In genomic region chr1:151581454-151581853, GRCm38 (mm10) we compare ENCODE assay signal across 19 mouse cellular contexts. TPM values are rescaled to one million over a fixed set of nuclear protein-coding genes. Genes with fewer than 3 reads are reported as not detected.
A peak's percentile ranks its signal among the peaks of the same experiment; 100 is the strongest.
DNase-seq lines count a peak whose midpoint lies in the region; ATAC-seq and TF ChIP-seq lines count a peak whose summit lies in the region.
"Had no signal": no experiment of that assay in that cellular context is flagged by ENCODE, and none has a peak within 500 bp of the region (broad histone marks: within the 10 kb centered on the region; RNA-seq: fewer than 3 reads in every experiment).

No protein-coding gene starts in this region.

- no peaks in the 10 kb centered on the region for H3K79me2 ChIP-seq in MEL (ENCODE audit: control insufficient read depth, insufficient read depth, low read length, poor library complexity)

- no peaks in the 10 kb centered on the region for H3K4me1 ChIP-seq in forebrain, postnatal 0 days (ENCODE audit: insufficient read depth)
- no peaks in the 10 kb centered on the region for H3K4me1 ChIP-seq in forebrain, embryonic 15.5 days
- H3K4me1 ChIP-seq in MEL (ENCODE audit: control insufficient read depth in 1 of 2, insufficient read depth in 2 of 2, low read length in 2 of 2) = peaks cover 0 to 6% of the 10 kb centered on the region in 2 experiments; a peak in 1 of 4 replicates
- H3K4me1 ChIP-seq in embryonic facial prominence, embryonic 14.5 days (ENCODE audit: control insufficient read depth, insufficient read depth, low read length) = peaks cover 19% of the 10 kb centered on the region
- H3K4me1 ChIP-seq: hindbrain, embryonic 15.5 days had no signal

- DNase-seq in forebrain, postnatal 0 days = peak; percentile 4
- DNase-seq in layer of hippocampus, adult 9-11 months = peak; percentile 17
- no peak for DNase-seq in layer of hippocampus, postnatal 14 days (ENCODE audit: low spot score in 2 of 2)
- peak; percentile 19 for DNase-seq in MEL (ENCODE audit: low read depth, low spot score)
- DNase-seq in embryonic facial prominence, embryonic 14.5 days (ENCODE audit: low spot score) = no peak
- no peak for DNase-seq in lung, postnatal 36 days
- DNase-seq: adrenal gland, postnatal 10 days; cerebellum, adult 18-20 months; cerebellum, adult 9-11 months; cerebellum, postnatal 36 days; gastrocnemius, postnatal 36 days; heart, adult 11 months; heart, postnatal 36 days had no signal

- TF ChIP-seq EP300 in MEL (IDR thresholded peaks at IDR 0.05; ENCODE audit: low read depth in 1 of 2, low read length in 2 of 2) = no peak

- no peak for TF ChIP-seq POLR2A in MEL (IDR thresholded peaks at IDR 0.05; ENCODE audit: control insufficient read depth in 1 of 2, insufficient read depth in 1 of 2, low read depth in 1 of 2, low read length in 2 of 2, poor library complexity in 1 of 2)

- H3K4me3 ChIP-seq in forebrain, postnatal 0 days (ENCODE audit: low read depth, low read length) = no peak overlapping the region
- H3K4me3 ChIP-seq in forebrain, embryonic 15.5 days = no peak overlapping the region
- no peak overlapping the region for H3K4me3 ChIP-seq in MEL (ENCODE audit: control insufficient read depth in 1 of 2, insufficient read depth in 1 of 2, low read depth in 2 of 2, low read length in 2 of 2)
- no peak overlapping the region for H3K4me3 ChIP-seq in embryonic facial prominence, embryonic 14.5 days (ENCODE audit: low read depth, low read length)
- H3K4me3 ChIP-seq: forebrain, embryonic 13.5 days; heart, embryonic 13.5 days; hindbrain, embryonic 15.5 days had no signal

- H3K36me3 ChIP-seq in forebrain, postnatal 0 days (ENCODE audit: insufficient read depth) = no peaks in the 10 kb centered on the region
- H3K36me3 ChIP-seq in forebrain, embryonic 15.5 days = no peaks in the 10 kb centered on the region
- peaks cover 4 to 6% of the 10 kb centered on the region in 2 experiments; a peak in 3 of 4 replicates for H3K36me3 ChIP-seq in MEL (ENCODE audit: control insufficient read depth in 1 of 2, insufficient read depth in 2 of 2, low read length in 2 of 2)
- H3K36me3 ChIP-seq in embryonic facial prominence, embryonic 14.5 days (ENCODE audit: control insufficient read depth, insufficient read depth, low read length) = no peaks in the 10 kb centered on the region
- H3K36me3 ChIP-seq: heart, embryonic 13.5 days; hindbrain, embryonic 15.5 days had no signal

- no peaks in the 10 kb centered on the region for H3K27me3 ChIP-seq in forebrain, postnatal 0 days (ENCODE audit: insufficient read depth, low read length)
- H3K27me3 ChIP-seq in forebrain, embryonic 15.5 days = no peaks in the 10 kb centered on the region
- no peaks in the 10 kb centered on the region for H3K27me3 ChIP-seq in MEL (ENCODE audit: control insufficient read depth in 1 of 2, insufficient read depth in 2 of 2, low read length in 2 of 2)
- H3K27me3 ChIP-seq in embryonic facial prominence, embryonic 14.5 days (replicated peaks; ENCODE audit: control insufficient read depth, insufficient read depth, low read length) = no peaks in the 10 kb centered on the region
- H3K27me3 ChIP-seq: CH12.LX; heart, embryonic 13.5 days; hindbrain, embryonic 15.5 days had no signal

- no peak overlapping the region for H3K27ac ChIP-seq in forebrain, postnatal 0 days (ENCODE audit: low read depth, low read length)
- H3K27ac ChIP-seq in forebrain, embryonic 15.5 days (replicated peaks) = no peak overlapping the region
- H3K27ac ChIP-seq in MEL (ENCODE audit: control insufficient read depth, low read depth, low read length) = no peak overlapping the region
- peak overlapping the region; percentile 80; the same call in 1 of the 2 replicates for H3K27ac ChIP-seq in embryonic facial prominence, embryonic 14.5 days (replicated peaks; ENCODE audit: low read depth, low read length)
- H3K27ac ChIP-seq: forebrain, embryonic 13.5 days; heart, embryonic 13.5 days; hindbrain, embryonic 15.5 days had no signal

- no peak overlapping the region for H3K9ac ChIP-seq in forebrain, postnatal 0 days
- no peak overlapping the region for H3K9ac ChIP-seq in forebrain, embryonic 15.5 days (replicated peaks)
- H3K9ac ChIP-seq in MEL (ENCODE audit: control insufficient read depth, low read depth, low read length, poor library complexity, severe bottlenecking) = no peak overlapping the region
- H3K9ac ChIP-seq in embryonic facial prominence, embryonic 14.5 days (ENCODE audit: low read depth, low read length) = no peak overlapping the region
- H3K9ac ChIP-seq: forebrain, embryonic 13.5 days; heart, embryonic 13.5 days; hindbrain, embryonic 15.5 days had no signal

- WGBS in forebrain, postnatal 0 days = 76% methylated on average over 6 of the region's 6 CpGs
- WGBS in forebrain, embryonic 15.5 days = 86% methylated on average over 6 of the region's 6 CpGs
- 71% methylated on average over 6 of the region's 6 CpGs for WGBS in embryonic facial prominence, embryonic 14.5 days

- TF ChIP-seq RAD21 in MEL (IDR thresholded peaks at IDR 0.05; ENCODE audit: low read depth, low read length) = no peak

- no peaks in the 10 kb centered on the region for H3K9me3 ChIP-seq in forebrain, postnatal 0 days (ENCODE audit: low read length)
- no peaks in the 10 kb centered on the region for H3K9me3 ChIP-seq in forebrain, embryonic 15.5 days
- no peaks in the 10 kb centered on the region for H3K9me3 ChIP-seq in MEL (replicated peaks; ENCODE audit: insufficient read depth, low read length)
- H3K9me3 ChIP-seq in embryonic facial prominence, embryonic 14.5 days (ENCODE audit: control insufficient read depth, low read length) = no peaks in the 10 kb centered on the region
- H3K9me3 ChIP-seq: forebrain, embryonic 13.5 days; heart, embryonic 13.5 days; hindbrain, embryonic 15.5 days had no signal

- no peak overlapping the region for H3K4me2 ChIP-seq in forebrain, postnatal 0 days (ENCODE audit: low read depth)
- H3K4me2 ChIP-seq in forebrain, embryonic 15.5 days (replicated peaks) = no peak overlapping the region
- H3K4me2 ChIP-seq in embryonic facial prominence, embryonic 14.5 days (ENCODE audit: low read depth, low read length) = no peak overlapping the region
- H3K4me2 ChIP-seq: forebrain, embryonic 13.5 days; heart, embryonic 13.5 days; hindbrain, embryonic 15.5 days had no signal

- TF ChIP-seq CTCF in forebrain, postnatal 0 days (IDR thresholded peaks at IDR 0.05; ENCODE audit: low read depth) = no peak
- TF ChIP-seq CTCF in MEL (IDR thresholded peaks at IDR 0.05 in 2 of 3, conservative IDR thresholded peaks at IDR 0.05 in 1 of 3; ENCODE audit: control insufficient read depth in 1 of 3, insufficient read depth in 1 of 3, low read depth in 2 of 3, low read length in 3 of 3, poor library complexity in 1 of 3, severe bottlenecking in 1 of 3) = no peak

- ATAC-seq in forebrain, postnatal 0 days = no peak
- no peak for ATAC-seq in forebrain, embryonic 15.5 days (replicated peaks)
- ATAC-seq in embryonic facial prominence, embryonic 14.5 days (ENCODE audit: low read depth) = no peak
- ATAC-seq: forebrain, embryonic 13.5 days; intestine, embryonic 16.5 days had no signal

TF ChIP-seq in MEL, 35 proteins besides CTCF, POLR2A, EP300 and RAD21:
- TF ChIP-seq ZNF384 (IDR thresholded peaks at IDR 0.05; ENCODE audit: low read depth, low read length) = no peak
- no peak for TF ChIP-seq MAX (IDR thresholded peaks at IDR 0.05; ENCODE audit: low read length)
- no peak for TF ChIP-seq ZKSCAN1 (IDR thresholded peaks at IDR 0.05; ENCODE audit: low read depth, low read length)
- TF ChIP-seq MAFK (IDR thresholded peaks at IDR 0.05; ENCODE audit: borderline replicate concordance, low read depth, low read length) = no peak
- TF ChIP-seq NELFE (IDR thresholded peaks at IDR 0.05; ENCODE audit: low read depth, low read length) = no peak
- TF ChIP-seq MYC (IDR thresholded peaks at IDR 0.05; ENCODE audit: low read depth, low read length) = no peak
- TF ChIP-seq TCF12 (IDR thresholded peaks at IDR 0.05; ENCODE audit: low read depth, low read length) = no peak
- TF ChIP-seq NRF1 (IDR thresholded peaks at IDR 0.05; ENCODE audit: insufficient read depth, low read depth, low read length, poor library complexity, severe bottlenecking) = no peak
- TF ChIP-seq ELF1 (IDR thresholded peaks at IDR 0.05; ENCODE audit: low read depth, low read length) = no peak
- TF ChIP-seq SMC3 (IDR thresholded peaks at IDR 0.05; ENCODE audit: low read depth, low read length) = no peak
- TF ChIP-seq ETS1 (IDR thresholded peaks at IDR 0.05; ENCODE audit: low read depth, low read length) = no peak
- TF ChIP-seq USF1 (IDR thresholded peaks at IDR 0.05; ENCODE audit: low read depth, low read length) = no peak
- TF ChIP-seq MXI1 (IDR thresholded peaks at IDR 0.05; ENCODE audit: low read depth, low read length) = no peak
- no peak for TF ChIP-seq HCFC1 (IDR thresholded peaks at IDR 0.05; ENCODE audit: low read depth, low read length)

RNA-seq across cellular contexts. Expression of gene Fam129a, which starts 10.5 kb away (rescaled TPM):
- total RNA-seq in forebrain, postnatal 0 days (2014; rRNA removed) = 0.92 and 2.9 TPM in 2 replicates
- 0.75 and 0.93 TPM in 2 replicates for polyA plus RNA-seq in forebrain, postnatal 0 days (2015; fragmentation: Nextera tagmentation; extraction: Ambion mirVana)
- 0.41 and 2.2 TPM in 2 replicates for polyA plus RNA-seq in forebrain, embryonic 15.5 days (2015; fragmentation: Nextera tagmentation; extraction: Ambion mirVana)
- 1 to 10 TPM; 4.2 to 4.5 TPM for total RNA-seq in layer of hippocampus, postnatal 14 days (2021)
- total RNA-seq in MEL (2012; rRNA removed) = 3.1 and 7.4 TPM in 2 replicates
- polyA plus RNA-seq in MEL (2012; ENCODE audit: insufficient read depth in 1 of 2, insufficient read length in 2 of 2, low read depth in 1 of 2, low replicate concordance in 2 of 2, missing spikeins in 1 of 2) = 10 to 100 TPM in 1 of 2 experiments, 1 to 10 TPM in 1; 8.8 to 67.5 TPM
- 12.2 and 16.3 TPM in 2 replicates for polyA plus RNA-seq in embryonic facial prominence, embryonic 14.5 days (2014; fragmentation: Nextera tagmentation; extraction: Ambion mirVana)

Comparison
In these comparisons a context has a peak if more than half of its experiments do, and no peak if none do; other contexts are left out.
1. DNase-seq: peak in forebrain, postnatal 0 days (single experiment), layer of hippocampus, adult 9-11 months (single experiment) and MEL (single experiment); none in layer of hippocampus, postnatal 14 days (0 of 2), embryonic facial prominence, embryonic 14.5 days (single experiment) and lung, postnatal 36 days (single experiment).